Mouse (Mus musculus): Measurements from ENCODE around the gene Olfr616. TPM values are rescaled to one million over a fixed set of nuclear protein-coding genes. Genes with fewer than 3 reads are reported as not detected.
"Not testable (repeated sequence)": the region's sequence is repeated elsewhere in the genome, so short reads cannot be mapped to it uniquely, and the experiment has no call there.

Gene Olfr616
- not detected in 2 replicates for polyA plus RNA-seq (2016; fragmentation: Nextera tagmentation; extraction: Ambion mirVana)

DNA sequence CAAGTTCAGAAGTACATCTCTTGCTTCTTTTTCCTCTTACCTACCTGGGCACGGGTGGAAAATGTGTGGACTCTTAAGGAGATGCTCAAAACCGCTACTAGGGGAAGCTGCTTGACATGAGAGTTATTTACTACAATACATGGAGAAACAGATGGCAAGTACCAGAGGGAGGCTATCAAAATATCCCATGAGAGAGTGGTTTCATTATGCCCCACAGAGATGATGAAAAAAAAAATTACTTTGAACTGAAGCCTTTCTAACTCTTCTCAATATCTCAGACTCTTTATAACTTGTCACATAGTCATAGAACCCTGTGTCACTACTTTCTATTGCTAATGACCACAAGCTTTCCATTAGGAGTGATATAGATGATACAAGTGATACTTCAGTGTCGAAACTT, at the start of gene Olfr616:
Gene Olfr616 (minus strand): TSS at position 101 of the 400 bp plus-strand sequence.
- WGBS = 82% methylated on average over 3 of the region's 3 CpGs
- no peaks in the 10 kb centered on the region for H3K4me1 ChIP-seq
- no peaks in the 10 kb centered on the region for H3K27me3 ChIP-seq (ENCODE audit: poor library complexity, severe bottlenecking)
- no peak within 1 kb of the TSS for H3K4me3 ChIP-seq
- no peaks in the 10 kb centered on the region for H3K36me3 ChIP-seq (replicated peaks)
- DNase-seq (ENCODE audit: extremely low spot score, low spot score) = no peak
- no peak within 1 kb of the TSS for H3K27ac ChIP-seq
- no peaks in the 10 kb centered on the region for H3K9me3 ChIP-seq

DNA sequence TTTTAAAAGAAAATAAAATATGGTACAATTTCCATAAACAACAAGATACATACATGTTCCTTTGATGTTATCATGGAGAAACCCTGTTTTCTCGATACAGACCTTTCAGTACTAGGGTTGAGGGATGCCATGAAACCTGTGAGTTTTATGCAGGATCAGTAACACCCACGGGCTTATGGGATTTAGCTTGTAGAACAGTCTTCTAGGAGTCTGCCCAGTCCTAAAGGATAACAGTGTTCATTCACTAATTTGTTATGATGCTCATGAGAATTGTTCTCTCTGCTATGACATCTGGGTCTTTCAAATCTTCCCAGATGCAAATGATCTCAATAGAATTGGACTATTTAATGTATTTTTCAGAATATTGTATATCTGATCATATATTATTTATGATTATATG, 43.5 kb upstream of the Olfr616 start, which contains the start of gene Olfr620:
Gene Olfr620 (minus strand): TSS at position 101 of the 400 bp plus-strand sequence.
- Histone ChIP-seq H3K36me3 (replicated peaks) (no peaks in the 10 kb centered on the region), H3K9me3 (no peaks in the 10 kb centered on the region), H3K27ac (no peak within 1 kb of the TSS), H3K4me1 (no peaks in the 10 kb centered on the region), H3K4me3 (no peak within 1 kb of the TSS), H3K27me3 (ENCODE audit: poor library complexity, severe bottlenecking) (no peaks in the 10 kb centered on the region)
- 71% methylated on average over 2 of the region's 2 CpGs for WGBS
- no peak for DNase-seq (ENCODE audit: extremely low spot score, low spot score)

DNA sequence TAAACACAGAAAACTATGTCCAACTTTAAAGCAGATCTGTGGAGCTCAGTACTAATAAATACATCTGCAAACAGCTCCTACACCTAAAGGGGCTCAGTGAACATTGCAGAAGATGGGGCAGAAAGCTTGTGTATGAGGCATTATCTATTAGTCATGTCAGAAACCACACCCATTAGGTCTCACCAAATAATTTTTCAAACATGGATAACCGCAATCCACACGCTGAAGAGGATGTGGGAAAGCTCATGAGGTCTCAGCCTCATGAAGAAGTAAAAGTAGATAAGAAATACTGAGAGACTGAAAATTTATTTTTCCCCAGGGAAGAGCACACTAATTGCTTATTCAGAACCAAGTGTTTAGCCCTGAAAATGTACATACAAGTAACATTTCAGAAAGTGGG, 38.5 kb upstream of the Olfr616 start:
- no peaks in the 10 kb centered on the region for H3K27me3 ChIP-seq (ENCODE audit: poor library complexity, severe bottlenecking)
- no peak overlapping the region for H3K4me3 ChIP-seq
- H3K9me3 ChIP-seq = no peaks in the 10 kb centered on the region
- no peaks in the 10 kb centered on the region for H3K36me3 ChIP-seq (replicated peaks)
- WGBS = 92% methylated on average over 2 of the region's 2 CpGs
- H3K27ac ChIP-seq = no peak overlapping the region
- no peaks in the 10 kb centered on the region for H3K4me1 ChIP-seq
- DNase-seq (ENCODE audit: extremely low spot score, low spot score) = no peak

DNA sequence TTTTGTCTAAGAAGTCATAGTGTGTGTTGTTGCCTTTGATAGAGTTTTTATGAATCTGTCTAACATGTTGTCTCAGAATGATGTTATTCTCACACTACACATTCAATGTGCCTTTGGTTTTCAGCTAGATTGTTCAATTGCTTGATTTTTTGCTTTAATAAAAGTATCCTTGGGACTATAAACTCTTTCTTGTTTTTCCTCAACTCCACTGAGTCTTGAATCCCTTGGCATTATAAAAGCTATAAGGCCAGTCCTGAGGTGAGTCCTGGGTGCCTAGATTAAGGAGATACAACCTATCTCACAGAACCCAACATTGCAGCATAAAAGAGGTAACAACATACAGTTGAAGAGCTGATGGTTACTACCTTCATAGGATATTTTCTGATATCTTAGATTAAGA, 31.3 kb upstream of the Olfr616 start, which contains the start of gene Olfr619:
Gene Olfr619 (plus strand): TSS at position 301 of the 400 bp plus-strand sequence.
- no peaks in the 10 kb centered on the region for H3K36me3 ChIP-seq (replicated peaks)
- no peaks in the 10 kb centered on the region for H3K9me3 ChIP-seq
- DNase-seq (ENCODE audit: extremely low spot score, low spot score) = no peak
- no peaks in the 10 kb centered on the region for H3K27me3 ChIP-seq (ENCODE audit: poor library complexity, severe bottlenecking)
- no peak within 1 kb of the TSS for H3K27ac ChIP-seq
- H3K4me1 ChIP-seq = no peaks in the 10 kb centered on the region
- no peak within 1 kb of the TSS for H3K4me3 ChIP-seq

DNA sequence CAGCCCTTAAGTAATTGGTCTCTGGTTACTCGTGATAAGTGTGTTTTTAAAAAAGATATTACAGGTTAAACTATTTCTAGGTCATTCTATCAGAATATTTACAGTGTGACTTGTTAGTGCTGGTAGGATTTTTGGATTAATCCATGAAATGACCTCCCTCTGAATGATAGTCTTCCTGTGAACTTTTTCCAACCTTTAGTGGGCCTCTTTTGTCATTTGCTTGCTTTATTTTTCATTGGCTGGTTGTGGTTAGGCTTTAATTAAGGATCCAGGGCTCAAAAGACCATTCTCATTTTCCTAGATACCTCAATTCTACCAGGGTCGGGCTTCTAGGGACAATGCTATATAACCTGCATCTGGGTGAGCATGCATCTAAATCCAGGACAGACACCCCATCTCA, 20.9 kb upstream of the Olfr616 start, which contains the start of gene Olfr618:
Gene Olfr618 (plus strand): TSS at position 301 of the 400 bp plus-strand sequence.
- Histone ChIP-seq H3K36me3 (replicated peaks) (no peaks in the 10 kb centered on the region), H3K4me1 (no peaks in the 10 kb centered on the region), H3K27ac (no peak within 1 kb of the TSS), H3K9me3 (no peaks in the 10 kb centered on the region), H3K27me3 (ENCODE audit: poor library complexity, severe bottlenecking) (no peaks in the 10 kb centered on the region), H3K4me3 (no peak within 1 kb of the TSS)
- WGBS = 82% methylated on average over 2 of the region's 2 CpGs
- no peak for DNase-seq (ENCODE audit: extremely low spot score, low spot score)

DNA sequence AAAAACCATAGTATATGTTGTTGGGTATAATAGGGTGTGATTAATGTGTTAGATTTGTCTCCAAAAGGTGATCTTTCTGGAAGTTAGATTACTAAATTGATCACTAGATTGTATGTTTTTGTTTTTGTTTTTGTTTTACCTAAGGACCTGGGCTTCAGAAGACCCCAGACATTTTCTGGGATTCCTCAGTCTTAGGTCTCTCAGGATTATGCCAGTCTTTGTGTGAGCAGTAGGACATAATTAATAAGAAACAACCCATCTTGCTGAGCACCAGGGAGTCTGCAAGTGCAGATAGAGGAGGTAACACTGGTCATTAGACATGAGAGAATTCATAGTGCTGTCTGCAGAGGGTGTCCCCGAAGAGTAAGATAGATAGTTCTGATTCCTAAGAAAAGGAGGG, 3.8 kb upstream of the Olfr616 start, which contains the start of gene Olfr617:
Gene Olfr617 (plus strand): TSS at position 301 of the 400 bp plus-strand sequence.
- H3K27ac ChIP-seq = no peak within 1 kb of the TSS
- DNase-seq (ENCODE audit: extremely low spot score, low spot score) = no peak
- no peaks in the 10 kb centered on the region for H3K27me3 ChIP-seq (ENCODE audit: poor library complexity, severe bottlenecking)
- no peaks in the 10 kb centered on the region for H3K9me3 ChIP-seq
- H3K36me3 ChIP-seq (replicated peaks) = no peaks in the 10 kb centered on the region
- no peak within 1 kb of the TSS for H3K4me3 ChIP-seq
- no peaks in the 10 kb centered on the region for H3K4me1 ChIP-seq
- 89% methylated on average over 1 of the region's 1 CpGs for WGBS

DNA sequence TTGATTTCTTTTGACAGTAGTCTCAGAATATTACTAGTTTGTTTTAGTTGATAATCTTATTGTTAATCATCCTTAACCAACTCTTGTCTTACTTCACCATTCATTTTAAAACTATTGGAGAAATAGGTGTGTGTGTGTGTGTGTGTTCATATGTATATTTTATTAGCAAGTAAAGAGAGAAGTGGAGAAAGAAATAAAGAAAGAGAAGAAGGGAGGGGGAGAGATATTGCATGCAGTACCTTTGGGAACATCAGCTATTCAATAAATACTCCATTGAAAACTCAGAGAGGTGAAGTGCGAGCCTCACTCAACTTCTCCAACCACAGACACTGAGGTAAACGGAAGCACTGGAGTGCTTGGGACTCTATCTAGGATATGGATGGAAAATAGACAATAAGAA, 13.2 kb downstream of the Olfr616 start, which contains the start of gene Olfr615:
Gene Olfr615 (plus strand): TSS at position 301 of the 400 bp plus-strand sequence.
- no peak for DNase-seq (ENCODE audit: extremely low spot score, low spot score)
- no peaks in the 10 kb centered on the region for H3K36me3 ChIP-seq (replicated peaks)
- no peaks in the 10 kb centered on the region for H3K4me1 ChIP-seq
- H3K4me3 ChIP-seq = no peak within 1 kb of the TSS
- no peaks in the 10 kb centered on the region for H3K27me3 ChIP-seq (ENCODE audit: poor library complexity, severe bottlenecking)
- H3K27ac ChIP-seq = no peak within 1 kb of the TSS
- H3K9me3 ChIP-seq = no peaks in the 10 kb centered on the region
- 87% methylated on average over 2 of the region's 2 CpGs for WGBS

DNA sequence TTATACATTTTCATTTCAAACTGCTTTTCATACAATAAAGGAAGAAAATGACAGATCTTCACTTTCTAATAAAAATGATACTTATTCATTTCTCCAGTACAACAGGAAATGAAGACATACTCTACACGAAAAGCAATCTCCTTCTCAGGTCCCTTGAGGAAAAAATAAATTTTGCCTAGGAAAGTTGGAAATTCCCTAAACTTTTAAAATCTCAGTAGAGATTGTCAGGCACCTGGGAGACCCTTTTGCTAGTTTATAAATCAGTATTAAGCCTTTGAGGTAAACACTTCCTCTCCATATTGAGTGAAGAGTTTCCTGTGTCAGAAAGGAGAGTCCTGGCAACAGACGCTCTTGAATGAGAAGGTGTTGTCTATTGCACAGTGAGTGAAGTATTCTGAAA, 21.2 kb downstream of the Olfr616 start, which contains the start of gene Olfr613:
Gene Olfr613 (plus strand): TSS at position 301 of the 400 bp plus-strand sequence.
- WGBS = 90% methylated on average over 2 of the region's 2 CpGs
- no peak within 1 kb of the TSS for H3K4me3 ChIP-seq
- H3K27ac ChIP-seq = no peak within 1 kb of the TSS
- DNase-seq (ENCODE audit: extremely low spot score, low spot score) = no peak
- H3K27me3 ChIP-seq (ENCODE audit: poor library complexity, severe bottlenecking) = no peaks in the 10 kb centered on the region
- H3K4me1 ChIP-seq = no peaks in the 10 kb centered on the region
- no peaks in the 10 kb centered on the region for H3K9me3 ChIP-seq
- H3K36me3 ChIP-seq (replicated peaks) = no peaks in the 10 kb centered on the region

DNA sequence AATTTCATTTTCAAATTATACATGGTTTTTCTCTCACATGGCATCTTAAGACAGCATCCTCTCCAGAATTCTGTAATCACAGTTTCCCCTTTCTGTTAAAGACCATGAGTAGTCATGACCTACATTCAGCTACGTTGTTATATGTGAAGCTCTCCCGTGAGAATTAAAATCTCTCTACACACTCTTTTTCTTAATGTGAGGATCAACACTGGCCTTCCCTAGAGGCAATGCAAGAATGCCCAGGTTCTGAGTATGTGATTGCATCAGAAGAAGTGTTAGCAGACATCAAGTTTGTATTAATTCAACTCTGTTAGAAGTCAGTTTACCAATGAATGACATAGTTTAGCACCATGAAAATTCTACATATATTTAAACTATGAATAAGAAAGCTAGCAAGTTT, 26.3 kb downstream of the Olfr616 start, which contains the start of gene Olfr612:
Gene Olfr612 (minus strand): TSS at position 101 of the 400 bp plus-strand sequence.
- H3K27me3 ChIP-seq (ENCODE audit: poor library complexity, severe bottlenecking); H3K27ac ChIP-seq; H3K9me3 ChIP-seq; H3K4me3 ChIP-seq; H3K4me1 ChIP-seq; H3K36me3 ChIP-seq (replicated peaks); DNase-seq (ENCODE audit: extremely low spot score, low spot score): not testable (repeated sequence)
- 88% methylated on average over 2 of the region's 2 CpGs for WGBS

DNA sequence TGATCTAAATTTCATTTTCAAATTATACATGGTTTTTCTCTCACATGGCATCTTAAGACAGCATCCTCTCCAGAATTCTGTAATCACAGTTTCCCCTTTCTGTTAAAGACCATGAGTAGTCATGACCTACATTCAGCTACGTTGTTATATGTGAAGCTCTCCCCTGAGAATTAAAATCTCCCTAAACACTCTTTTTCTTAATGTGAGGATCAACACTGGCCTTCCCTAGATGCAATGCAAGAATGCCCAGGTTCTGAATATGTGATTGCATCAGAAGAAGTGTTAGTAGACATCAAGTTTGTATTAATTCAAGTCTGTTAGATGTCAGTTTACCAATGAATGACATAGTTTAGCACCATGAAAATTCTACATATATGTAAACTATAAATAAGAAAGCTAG, 48.2 kb downstream of the Olfr616 start, which contains the start of gene Olfr611:
Gene Olfr611 (minus strand): TSS at position 101 of the 400 bp plus-strand sequence.
- H3K4me3 ChIP-seq; H3K27me3 ChIP-seq (ENCODE audit: poor library complexity, severe bottlenecking); H3K4me1 ChIP-seq; H3K27ac ChIP-seq; DNase-seq (ENCODE audit: extremely low spot score, low spot score); H3K9me3 ChIP-seq; H3K36me3 ChIP-seq (replicated peaks): not testable (repeated sequence)
- WGBS = 78% methylated on average over 1 of the region's 1 CpGs

Small RNAs within 50 kb of the gene (microRNA-seq; reads per million reads assigned to microRNA genes)
- not detected for gene Gm26506

Other genes starting within 250 kb of the Olfr616 start
- gene Olfr598, start 245.6 kb downstream of the Olfr616 start, polyA plus RNA-seq (2016; fragmentation: Nextera tagmentation; extraction: Ambion mirVana) = not detected in 2 replicates
- not detected in 2 replicates for gene Olfr599, start 233.2 kb downstream of the Olfr616 start, polyA plus RNA-seq (2016; fragmentation: Nextera tagmentation; extraction: Ambion mirVana)
- not detected in 2 replicates for gene Olfr600, start 219.5 kb downstream of the Olfr616 start, polyA plus RNA-seq (2016; fragmentation: Nextera tagmentation; extraction: Ambion mirVana)
- gene Olfr601, start 206.5 kb downstream of the Olfr616 start, polyA plus RNA-seq (2016; fragmentation: Nextera tagmentation; extraction: Ambion mirVana) = not detected in 2 replicates
- gene Olfr603, start 183.0 kb downstream of the Olfr616 start, polyA plus RNA-seq (2016; fragmentation: Nextera tagmentation; extraction: Ambion mirVana) = not detected in 2 replicates
- not detected in 2 replicates for gene Usp17lc, start 154.1 kb downstream of the Olfr616 start, polyA plus RNA-seq (2016; fragmentation: Nextera tagmentation; extraction: Ambion mirVana)
- gene Olfr605, start 123.7 kb downstream of the Olfr616 start, polyA plus RNA-seq (2016; fragmentation: Nextera tagmentation; extraction: Ambion mirVana) = not detected in 2 replicates
- gene Olfr606, start 120.1 kb downstream of the Olfr616 start, polyA plus RNA-seq (2016; fragmentation: Nextera tagmentation; extraction: Ambion mirVana) = not detected in 2 replicates
- not detected in 2 replicates for gene Olfr607, start 105.0 kb downstream of the Olfr616 start, polyA plus RNA-seq (2016; fragmentation: Nextera tagmentation; extraction: Ambion mirVana)
- not detected in 2 replicates for gene Olfr608, start 99.3 kb downstream of the Olfr616 start, polyA plus RNA-seq (2016; fragmentation: Nextera tagmentation; extraction: Ambion mirVana)
- not detected in 2 replicates for gene Olfr609, start 71.1 kb downstream of the Olfr616 start, polyA plus RNA-seq (2016; fragmentation: Nextera tagmentation; extraction: Ambion mirVana)
- gene Olfr610, start 57.0 kb downstream of the Olfr616 start, polyA plus RNA-seq (2016; fragmentation: Nextera tagmentation; extraction: Ambion mirVana) = not detected in 2 replicates
- not detected in 2 replicates for gene Olfr611, start 48.3 kb downstream of the Olfr616 start, polyA plus RNA-seq (2016; fragmentation: Nextera tagmentation; extraction: Ambion mirVana)
- gene Olfr612, start 26.4 kb downstream of the Olfr616 start, polyA plus RNA-seq (2016; fragmentation: Nextera tagmentation; extraction: Ambion mirVana) = not detected in 2 replicates
- gene Olfr613, start 21.1 kb downstream of the Olfr616 start, polyA plus RNA-seq (2016; fragmentation: Nextera tagmentation; extraction: Ambion mirVana) = not detected in 2 replicates
- not detected in 2 replicates for gene Olfr615, start 13.1 kb downstream of the Olfr616 start, polyA plus RNA-seq (2016; fragmentation: Nextera tagmentation; extraction: Ambion mirVana)
- gene Olfr617, start 3.9 kb upstream of the Olfr616 start, polyA plus RNA-seq (2016; fragmentation: Nextera tagmentation; extraction: Ambion mirVana) = not detected in 2 replicates
- not detected in 2 replicates for gene Olfr618, start 21.0 kb upstream of the Olfr616 start, polyA plus RNA-seq (2016; fragmentation: Nextera tagmentation; extraction: Ambion mirVana)
- gene Olfr619, start 31.4 kb upstream of the Olfr616 start, polyA plus RNA-seq (2016; fragmentation: Nextera tagmentation; extraction: Ambion mirVana) = not detected in 2 replicates
- gene Olfr620, start 43.4 kb upstream of the Olfr616 start, polyA plus RNA-seq (2016; fragmentation: Nextera tagmentation; extraction: Ambion mirVana) = not detected in 2 replicates
- not detected in 2 replicates for gene Olfr622, start 73.6 kb upstream of the Olfr616 start, polyA plus RNA-seq (2016; fragmentation: Nextera tagmentation; extraction: Ambion mirVana)
- not detected in 2 replicates for gene Olfr623, start 94.6 kb upstream of the Olfr616 start, polyA plus RNA-seq (2016; fragmentation: Nextera tagmentation; extraction: Ambion mirVana)
- 0.04 TPM in 2 replicates for gene Olfr624, start 102.0 kb upstream of the Olfr616 start, polyA plus RNA-seq (2016; fragmentation: Nextera tagmentation; extraction: Ambion mirVana)
- not detected in 2 replicates for gene Olfr625-ps1, start 113.6 kb upstream of the Olfr616 start, polyA plus RNA-seq (2016; fragmentation: Nextera tagmentation; extraction: Ambion mirVana)
- not detected in 2 replicates for gene Olfr243, start 145.5 kb upstream of the Olfr616 start, polyA plus RNA-seq (2016; fragmentation: Nextera tagmentation; extraction: Ambion mirVana)
- gene Olfr628, start 161.2 kb upstream of the Olfr616 start, polyA plus RNA-seq (2016; fragmentation: Nextera tagmentation; extraction: Ambion mirVana) = not detected in 2 replicates
- gene Olfr629, start 175.8 kb upstream of the Olfr616 start, polyA plus RNA-seq (2016; fragmentation: Nextera tagmentation; extraction: Ambion mirVana) = not detected in 2 replicates
- not detected in 2 replicates for gene Olfr630, start 188.2 kb upstream of the Olfr616 start, polyA plus RNA-seq (2016; fragmentation: Nextera tagmentation; extraction: Ambion mirVana)
- not detected in 2 replicates for gene Olfr69, start 202.5 kb upstream of the Olfr616 start, polyA plus RNA-seq (2016; fragmentation: Nextera tagmentation; extraction: Ambion mirVana)
- gene Olfr68, start 210.6 kb upstream of the Olfr616 start, polyA plus RNA-seq (2016; fragmentation: Nextera tagmentation; extraction: Ambion mirVana) = not detected in 2 replicates
- gene Olfr67, start 222.7 kb upstream of the Olfr616 start, polyA plus RNA-seq (2016; fragmentation: Nextera tagmentation; extraction: Ambion mirVana) = not detected in 2 replicates
- 183 and 303 TPM in 2 replicates for gene Hbb-bt, start 244.9 kb upstream of the Olfr616 start, polyA plus RNA-seq (2016; fragmentation: Nextera tagmentation; extraction: Ambion mirVana)